Mouse (Mus musculus): Measurements from ENCODE around the gene Tmem140.

Gene Tmem140

DNA sequence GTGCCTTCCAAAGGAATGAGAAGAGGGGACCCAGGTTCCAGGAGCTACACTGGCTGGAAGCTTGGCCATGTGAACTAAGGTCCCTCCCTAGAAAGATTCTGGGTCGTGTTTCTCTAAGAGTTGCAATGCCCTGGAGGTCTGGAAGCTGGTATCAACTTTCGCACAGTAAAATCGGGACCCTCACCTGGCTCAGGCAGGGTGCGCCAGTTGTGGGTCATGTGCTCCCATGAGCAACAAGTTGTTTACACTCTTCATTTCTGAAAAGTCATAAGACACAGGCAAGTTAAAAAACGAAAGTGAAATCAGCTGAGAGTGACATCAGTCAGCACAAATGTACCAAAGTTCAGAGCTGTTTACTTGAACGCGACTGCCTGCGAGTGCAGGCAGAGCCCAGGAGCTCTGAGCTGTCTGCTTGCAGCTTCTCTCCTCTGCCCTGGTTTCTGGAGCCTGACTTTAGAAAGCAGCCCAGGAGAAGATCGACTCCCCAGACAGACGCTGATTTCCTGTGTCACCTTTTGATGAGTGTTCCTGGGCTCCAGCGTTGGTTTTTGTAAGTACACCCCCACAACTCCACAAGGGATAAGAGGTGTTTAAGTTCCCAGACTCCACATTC, at the start of gene Tmem140:
Gene Tmem140 (plus strand): TSS at position 356 of the 613 bp plus-strand sequence.
- DNase-seq (ENCODE audit: low spot score in 2 of 2) = no peak

DNA sequence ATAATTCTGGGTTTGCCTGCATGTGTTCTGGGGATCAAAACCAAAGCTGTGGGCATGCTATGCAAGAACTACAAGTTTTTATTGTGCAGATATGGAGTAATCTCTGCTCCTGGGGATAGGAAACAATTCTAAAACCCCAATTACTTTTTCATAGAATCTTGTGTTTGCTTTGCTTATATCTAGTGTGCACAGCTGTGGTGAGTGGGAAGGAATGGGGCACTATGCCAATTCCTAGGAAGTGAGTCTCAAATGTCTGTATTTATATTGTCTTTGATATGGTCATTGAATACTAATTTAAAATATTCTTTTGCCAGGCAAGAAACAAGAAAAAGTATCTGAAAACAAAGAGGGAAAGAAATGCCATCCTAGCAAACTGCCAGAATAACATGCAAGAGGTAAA, 38.5 kb upstream of the Tmem140 start:
- DNase-seq (ENCODE audit: low spot score in 2 of 2) = peak in 1 of 2 experiments; percentile 15

DNA sequence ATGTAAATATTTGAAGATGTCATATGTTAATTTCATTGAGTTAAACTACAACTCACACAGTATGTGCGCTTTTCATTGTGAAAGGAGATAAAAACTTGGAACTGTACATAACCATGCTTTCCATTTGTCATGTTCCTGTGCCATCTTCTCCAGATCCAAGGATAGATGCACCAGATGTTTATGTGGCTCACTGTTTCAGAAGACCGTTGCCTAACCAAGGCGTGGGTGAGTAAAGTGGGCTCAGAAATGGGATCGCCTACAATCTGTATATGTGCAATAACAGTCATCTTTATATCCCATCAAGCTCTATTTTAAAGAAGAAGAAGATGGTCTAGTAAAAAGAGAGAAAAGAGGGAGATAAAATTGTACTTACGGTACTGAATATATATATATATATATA, 30.6 kb upstream of the Tmem140 start:
- peak; percentile 37 to 44 for DNase-seq (ENCODE audit: low spot score in 2 of 2)

DNA sequence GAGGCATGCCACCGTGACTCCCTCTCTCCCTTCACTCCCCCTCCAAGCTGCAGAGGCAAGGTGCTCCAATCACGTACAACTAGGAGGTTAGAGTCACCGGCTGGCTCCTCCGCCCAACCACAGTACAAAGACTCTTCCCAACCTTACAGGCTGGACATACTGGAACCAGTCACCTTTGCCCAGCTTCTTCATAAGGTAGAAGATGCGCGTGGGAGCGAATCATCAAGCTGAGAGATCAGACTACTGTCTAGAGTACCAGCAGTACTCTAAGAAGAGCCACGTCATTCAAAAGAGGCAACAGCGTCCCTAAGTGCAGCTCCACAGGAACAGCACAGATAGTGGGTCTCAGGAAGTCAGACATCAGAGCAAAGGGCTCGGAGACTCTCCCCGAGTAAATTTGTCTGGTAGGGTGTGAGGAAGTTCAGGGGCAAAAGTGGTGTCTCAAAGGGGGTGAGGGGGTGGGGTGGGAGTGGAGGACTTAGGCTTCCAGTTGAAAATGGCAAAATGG, 1.3 kb upstream of the Tmem140 start:
- no peak for DNase-seq (ENCODE audit: low spot score in 2 of 2)

DNA sequence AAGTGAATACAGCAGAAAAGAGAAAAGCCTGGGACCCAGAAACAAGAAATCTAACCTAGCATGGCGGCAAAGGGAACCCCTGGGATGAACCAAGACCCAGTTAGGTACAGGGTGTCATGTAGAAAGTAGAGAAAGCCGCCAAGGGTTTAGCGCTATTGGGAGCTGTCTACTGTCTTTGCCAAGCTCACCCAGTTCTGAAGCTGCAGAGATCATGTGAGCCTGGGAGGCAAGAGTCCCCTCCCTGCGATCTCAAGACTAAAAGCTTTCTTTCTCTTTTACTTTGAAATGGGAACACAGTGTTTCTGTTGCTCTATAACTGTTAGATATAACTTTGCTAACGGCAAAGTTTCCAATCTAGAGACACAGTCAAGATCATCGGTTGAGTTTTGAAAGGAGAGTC, 565 bp upstream of the Tmem140 start:
- no peak for DNase-seq (ENCODE audit: low spot score in 2 of 2)

DNA sequence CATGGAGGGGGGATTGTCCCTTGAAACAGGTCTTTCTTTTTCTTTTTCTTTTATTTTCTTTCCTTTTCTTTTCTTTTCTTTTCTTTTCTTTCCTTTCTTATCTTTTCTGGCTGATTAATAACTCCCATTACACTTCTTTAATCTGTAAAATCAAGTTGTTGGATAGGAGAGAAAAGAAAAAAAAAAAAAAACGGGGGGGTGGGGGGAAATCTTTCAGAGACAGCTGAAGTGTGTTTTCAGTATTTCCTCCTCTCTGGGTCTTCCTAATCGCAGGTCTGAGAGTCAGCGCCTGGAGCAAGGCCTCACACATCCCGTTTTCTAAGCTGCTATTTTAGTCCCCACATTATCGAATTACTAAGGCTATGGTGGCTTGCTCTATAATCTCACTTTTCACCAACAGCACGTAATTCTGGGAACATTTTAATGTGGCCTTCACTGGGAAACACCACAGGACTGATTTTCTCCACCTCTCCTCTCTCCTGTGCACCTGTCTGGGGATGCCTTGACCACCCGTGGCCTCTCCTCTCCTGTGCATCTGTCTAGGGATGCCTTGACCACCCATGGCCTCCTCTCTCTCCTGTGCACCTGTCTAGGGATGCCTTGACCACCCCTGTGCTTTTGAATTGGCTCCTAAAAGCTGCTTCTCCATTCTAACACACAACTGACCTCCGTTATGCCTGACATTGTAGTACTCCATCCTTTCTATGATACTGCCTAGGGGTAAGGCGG, 1.0 kb downstream of the Tmem140 start:
- no peak for DNase-seq (ENCODE audit: low spot score in 2 of 2)

DNA sequence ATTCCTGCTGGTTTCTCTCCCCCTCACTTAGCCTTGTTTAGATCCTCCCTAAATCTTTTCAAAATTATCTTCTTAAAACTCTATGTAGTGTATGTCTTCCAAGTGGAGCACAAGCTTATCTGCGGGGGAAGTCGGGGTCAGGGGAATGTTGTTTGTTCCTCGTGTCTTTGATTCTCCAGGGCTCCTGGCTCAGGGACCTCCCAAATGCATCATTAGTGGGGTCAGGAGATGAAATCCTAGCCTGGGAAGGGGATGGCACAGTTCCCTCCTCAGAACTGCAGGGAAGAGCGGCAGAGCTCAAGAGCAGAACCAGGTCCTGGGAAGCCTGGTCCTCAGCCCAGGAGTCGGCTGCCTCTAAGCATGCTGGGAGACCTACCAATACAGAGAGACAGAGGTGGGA, 2.3 kb downstream of the Tmem140 start:
- no peak for DNase-seq (ENCODE audit: low spot score in 2 of 2)

DNA sequence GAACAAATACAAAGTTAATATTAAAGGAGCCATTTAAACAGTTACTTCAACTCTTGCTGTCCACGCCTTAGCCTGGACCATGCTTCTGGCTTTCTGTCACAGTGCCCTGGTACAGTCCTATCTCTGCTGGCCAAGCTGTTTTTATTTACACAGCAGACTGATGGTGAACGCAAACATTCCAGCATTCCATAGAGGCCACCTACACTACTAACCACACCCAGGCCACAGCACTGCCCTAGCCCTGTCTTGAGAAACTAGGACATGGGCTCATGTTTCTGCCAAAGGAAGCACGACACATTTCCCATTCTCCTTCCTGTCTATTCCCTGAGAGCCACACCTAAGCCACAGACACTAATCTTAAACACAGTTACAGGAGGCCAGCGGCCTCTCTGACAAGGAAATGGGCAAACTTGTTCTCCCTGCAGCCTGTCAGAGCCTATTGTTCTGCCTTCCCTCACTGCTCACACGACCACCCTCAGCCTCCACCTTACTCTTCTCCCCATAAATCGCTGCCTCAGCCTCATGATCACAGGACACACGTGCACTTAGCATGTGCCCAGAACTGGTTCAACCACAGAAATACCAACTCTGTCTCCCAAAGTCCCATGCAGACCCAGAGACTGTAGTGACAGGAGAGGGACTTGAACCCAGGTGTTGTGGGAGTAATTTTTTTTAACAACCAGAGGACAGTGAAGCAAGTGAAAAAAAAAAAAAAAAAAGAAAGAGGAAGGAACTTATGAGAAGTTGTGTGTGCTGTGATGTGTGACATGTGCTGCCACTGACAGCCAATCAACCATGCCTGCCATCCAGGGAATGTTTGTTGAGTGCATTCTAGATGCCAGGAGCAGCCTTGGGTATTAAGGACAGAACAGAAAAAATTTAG, 3.0 kb downstream of the Tmem140 start:
- no peak for DNase-seq (ENCODE audit: low spot score in 2 of 2)

DNA sequence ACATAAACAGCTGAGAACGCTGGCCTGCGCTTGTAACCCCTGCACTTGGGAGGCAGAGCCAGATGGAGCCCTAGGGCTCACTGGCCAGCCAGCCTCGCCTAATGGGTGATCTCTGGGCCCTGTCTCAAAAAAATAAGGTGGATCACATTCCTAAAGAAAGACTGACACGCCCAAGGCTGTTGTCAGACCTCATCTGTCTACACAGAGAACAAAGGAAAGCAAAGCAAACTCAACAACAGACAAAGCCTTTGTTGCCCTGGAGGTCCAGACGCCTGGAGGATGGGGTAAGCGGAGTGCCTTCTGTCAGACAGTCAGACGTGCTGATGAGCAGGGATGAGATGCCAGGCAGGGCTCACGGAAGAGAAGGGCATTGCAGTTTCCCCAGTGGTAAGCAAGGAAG, 3.8 kb downstream of the Tmem140 start:
- DNase-seq (ENCODE audit: low spot score in 2 of 2) = no peak

DNA sequence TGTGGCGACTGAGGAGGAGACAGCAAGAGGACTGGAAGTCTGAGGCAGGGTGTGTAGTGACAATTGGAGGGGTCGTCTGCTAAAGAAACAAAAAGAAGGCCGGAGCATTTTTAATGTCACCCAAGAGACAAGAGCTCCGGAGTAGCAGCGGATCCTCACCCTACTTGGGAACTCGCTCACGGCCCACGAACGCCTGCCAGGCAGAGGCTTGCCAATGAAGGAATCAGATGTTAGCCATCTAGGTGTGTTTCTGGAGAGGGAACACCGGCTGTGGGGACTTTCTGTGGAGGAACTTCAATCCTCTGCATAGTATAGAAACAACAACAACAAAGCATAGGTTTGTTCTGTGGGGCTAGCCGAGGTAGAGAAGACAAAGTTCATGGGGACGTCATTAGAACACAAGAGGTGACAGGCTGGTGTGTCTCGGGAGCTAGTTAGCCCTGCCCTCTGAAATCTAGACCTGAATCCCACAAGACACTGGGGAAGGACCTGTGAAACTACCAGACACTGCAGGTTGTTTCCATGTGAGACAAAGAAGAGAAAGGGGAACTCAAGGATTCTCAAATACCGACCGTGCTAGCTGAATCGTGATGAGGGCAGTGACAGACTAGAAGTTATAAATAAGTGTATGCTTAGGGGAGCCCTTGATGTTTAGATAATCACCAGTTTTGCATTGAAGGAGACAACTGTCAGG, 4.5 kb downstream of the Tmem140 start:
- DNase-seq (ENCODE audit: low spot score in 2 of 2) = no peak

DNA sequence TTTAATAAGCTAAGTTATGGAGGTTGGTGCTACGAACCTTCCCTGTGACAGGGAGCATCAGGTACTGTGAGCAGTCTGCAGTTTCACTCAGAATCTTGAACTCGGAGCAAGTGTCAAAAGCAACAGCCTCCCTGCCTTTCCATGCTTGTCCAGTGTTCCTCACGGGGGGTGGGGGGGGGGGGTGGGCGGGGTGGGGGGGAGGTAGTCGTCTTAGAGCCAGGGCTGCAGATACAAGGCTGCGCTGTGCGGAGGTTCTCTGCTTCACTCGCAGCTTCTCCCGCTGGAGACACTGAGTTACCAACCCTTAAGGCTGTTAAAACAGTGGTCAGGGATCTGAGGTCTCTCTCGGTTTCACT, 5.0 kb downstream of the Tmem140 start:
- DNase-seq (ENCODE audit: low spot score in 2 of 2) = no peak

DNA sequence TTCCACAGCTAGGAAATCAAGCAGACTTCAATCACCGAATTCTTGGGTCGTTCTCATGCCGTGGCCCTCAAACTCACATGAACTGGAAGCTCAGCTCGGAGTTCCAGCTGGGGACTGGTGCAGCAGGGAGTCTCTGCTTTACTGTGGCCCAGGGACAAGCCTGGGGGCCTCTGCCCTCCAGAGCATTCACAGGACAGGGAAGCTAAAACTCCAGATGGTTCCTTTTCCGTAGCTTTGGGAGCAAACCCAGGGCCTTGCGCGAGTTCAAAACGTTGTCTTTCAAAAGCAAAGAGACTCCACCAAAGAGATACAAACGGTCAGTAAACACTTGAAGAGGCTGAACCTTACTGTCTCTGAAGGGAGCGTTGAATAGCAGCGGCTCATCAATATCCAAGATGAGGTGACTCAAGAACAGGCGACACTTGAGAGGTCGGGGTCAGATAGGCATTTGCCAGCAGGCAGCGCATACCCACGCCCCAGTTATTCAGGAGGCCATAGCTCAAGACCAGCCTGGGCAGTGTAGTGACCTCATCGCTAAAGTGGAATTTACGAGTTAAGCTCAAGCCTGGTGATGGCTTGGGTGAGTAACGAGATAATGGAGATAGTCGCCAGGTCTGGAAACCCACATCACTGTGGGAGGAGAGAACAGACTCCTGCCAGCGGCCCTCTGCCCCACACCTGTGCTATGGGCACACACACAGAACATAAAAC, 5.7 kb downstream of the Tmem140 start:
- DNase-seq (ENCODE audit: low spot score in 2 of 2) = no peak

DNA sequence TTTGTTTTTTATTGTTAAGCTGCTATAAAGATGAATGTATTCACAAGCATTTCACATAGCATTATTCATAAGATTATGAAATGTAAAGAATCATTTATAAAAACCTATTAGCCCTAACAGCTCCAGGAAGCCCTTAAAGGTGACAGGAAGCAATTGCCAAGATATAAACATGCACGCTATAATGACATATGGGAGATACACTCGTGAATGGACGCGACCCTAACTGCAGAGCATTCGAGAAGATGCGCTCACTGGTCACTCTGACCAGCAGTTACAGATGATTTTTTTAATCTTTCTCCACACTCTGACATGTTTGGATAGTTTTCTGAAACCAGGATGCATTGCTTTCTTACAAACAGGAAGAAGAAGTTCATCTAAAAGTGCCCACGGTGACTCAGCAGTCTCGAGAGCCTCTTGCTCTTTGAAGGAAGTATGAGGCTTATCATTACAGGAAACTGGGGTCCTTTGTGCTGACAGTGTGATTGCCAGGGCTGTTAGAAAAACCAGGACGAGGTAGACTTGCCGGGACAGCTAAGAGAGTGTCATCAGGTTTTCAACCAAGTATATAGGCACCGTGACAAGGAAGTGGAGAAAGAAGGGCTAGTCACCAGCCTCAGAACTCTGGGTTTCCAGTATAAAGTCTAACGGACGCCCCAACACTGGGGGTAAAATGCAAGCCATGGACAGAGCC, 6.4 kb downstream of the Tmem140 start:
- DNase-seq (ENCODE audit: low spot score in 2 of 2) = no peak

DNA sequence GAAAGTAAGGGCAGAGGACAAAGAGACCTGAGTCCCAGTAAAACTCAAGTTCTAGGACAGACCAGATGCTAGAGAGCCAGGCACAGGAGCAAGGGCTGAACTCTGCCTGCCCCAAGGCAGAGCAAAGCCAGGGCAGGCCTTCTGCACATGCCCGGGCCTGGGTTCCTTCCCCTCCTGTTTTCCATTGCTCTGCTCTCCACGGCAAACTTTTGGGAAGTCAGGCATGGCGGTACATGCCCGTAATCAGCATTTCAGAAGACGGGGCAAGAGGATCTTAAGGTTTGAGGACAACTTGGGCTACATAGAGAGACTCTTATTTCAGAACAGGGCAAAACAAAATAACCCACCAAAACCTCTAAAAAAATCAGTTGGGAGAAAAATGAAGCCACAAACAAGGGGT, 7.2 kb downstream of the Tmem140 start:
- no peak for DNase-seq (ENCODE audit: low spot score in 2 of 2)

DNA sequence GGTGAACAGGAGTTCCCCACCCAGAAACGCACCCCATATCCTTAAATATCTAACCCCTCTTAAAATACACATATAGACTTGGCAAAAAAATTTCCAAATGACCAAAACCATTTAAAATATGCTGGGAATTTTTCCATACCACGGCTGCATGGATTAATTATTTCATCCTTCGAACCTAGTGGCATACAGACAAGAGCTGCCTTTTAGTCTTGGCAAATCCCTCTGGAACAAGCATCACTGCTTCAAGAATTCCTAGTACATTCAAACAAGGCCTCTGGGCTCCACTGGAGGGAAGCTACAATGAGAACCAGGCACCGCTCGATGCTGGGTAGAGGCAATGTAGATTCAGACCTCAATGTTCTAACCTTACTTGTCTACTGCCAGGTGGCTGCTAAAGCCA, 7.8 kb downstream of the Tmem140 start:
- DNase-seq (ENCODE audit: low spot score in 2 of 2) = no peak

DNA sequence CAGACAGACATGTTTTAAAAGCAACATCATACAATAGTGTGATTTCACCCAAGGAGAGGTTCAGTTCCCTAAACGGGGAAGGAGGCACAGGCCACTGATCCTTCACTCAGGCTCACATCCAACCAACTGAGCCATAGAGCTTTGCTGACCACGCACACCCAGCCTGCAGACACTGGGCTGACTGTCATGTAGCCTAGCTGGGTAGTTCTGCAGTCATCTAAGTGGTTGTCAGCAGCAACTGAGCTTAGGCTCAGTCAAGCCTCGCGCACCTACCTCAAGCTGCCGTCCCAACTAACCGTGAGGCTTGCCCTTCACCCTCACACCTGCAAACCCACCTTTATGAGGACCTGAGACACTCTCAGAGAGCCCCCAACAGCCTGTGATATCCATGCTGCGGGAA, 9.0 kb downstream of the Tmem140 start:
- no peak for DNase-seq (ENCODE audit: low spot score in 2 of 2)

DNA sequence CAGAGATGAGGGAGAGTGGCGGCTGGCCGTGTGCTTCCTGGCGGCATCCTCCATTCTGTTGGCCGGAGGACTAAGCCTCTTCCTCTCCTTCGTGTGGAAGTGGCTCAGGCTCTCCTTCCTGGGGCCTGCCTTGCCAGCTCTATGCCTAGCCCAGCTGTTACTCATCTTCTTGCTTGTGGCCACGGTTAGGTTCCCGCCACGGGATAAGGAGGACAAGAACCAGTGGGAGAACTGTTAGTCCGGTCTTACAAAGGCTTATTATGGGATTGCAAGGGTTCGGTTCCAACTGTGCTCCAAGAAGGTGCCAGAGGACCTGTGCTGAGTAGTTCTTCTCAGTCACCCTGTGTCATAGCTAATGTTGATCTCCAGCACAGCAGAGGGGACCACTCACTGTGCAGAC, 9.9 kb downstream of the Tmem140 start:
- no peak for DNase-seq (ENCODE audit: low spot score in 2 of 2)

DNA sequence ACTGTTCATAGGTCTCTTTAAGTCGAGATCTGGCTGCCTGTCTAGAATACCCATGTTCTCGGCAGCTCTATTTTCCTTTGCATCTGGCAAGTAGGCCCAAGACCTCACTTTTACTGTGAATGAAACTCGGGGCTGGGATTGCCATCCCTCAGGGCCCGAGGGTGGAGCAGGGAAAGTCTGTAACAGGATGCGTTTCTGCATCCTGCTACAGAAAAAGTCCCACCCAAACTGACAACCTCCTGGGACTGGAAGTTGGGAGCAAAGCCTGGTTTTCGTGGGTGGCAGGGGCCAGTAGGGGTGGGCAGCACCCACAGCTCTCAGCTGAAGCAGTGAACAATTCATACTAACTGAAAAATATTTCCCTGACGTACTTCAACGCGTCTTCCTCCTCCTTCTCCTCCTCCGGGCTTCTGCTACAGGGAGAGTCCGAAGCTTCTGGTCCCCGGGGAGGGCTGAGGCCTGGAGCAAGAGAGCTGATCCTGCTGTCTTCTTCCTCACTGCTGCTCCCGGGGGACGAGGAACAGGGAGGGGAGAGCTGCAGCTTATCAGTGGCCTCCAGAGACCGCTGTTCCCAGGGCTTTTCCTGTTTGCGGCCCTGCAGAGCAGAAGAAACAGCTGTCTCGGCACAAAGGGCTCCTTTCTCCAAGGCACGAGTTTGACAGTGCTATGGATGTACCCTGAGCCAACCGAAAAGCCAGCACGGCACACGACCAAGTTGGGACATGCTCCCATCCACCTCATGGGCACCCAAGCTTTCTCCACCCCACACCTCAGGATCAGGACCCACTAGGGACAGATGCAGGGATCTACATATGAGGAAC, 11.4 kb downstream of the Tmem140 start:
- DNase-seq (ENCODE audit: low spot score in 2 of 2) = no peak

DNA sequence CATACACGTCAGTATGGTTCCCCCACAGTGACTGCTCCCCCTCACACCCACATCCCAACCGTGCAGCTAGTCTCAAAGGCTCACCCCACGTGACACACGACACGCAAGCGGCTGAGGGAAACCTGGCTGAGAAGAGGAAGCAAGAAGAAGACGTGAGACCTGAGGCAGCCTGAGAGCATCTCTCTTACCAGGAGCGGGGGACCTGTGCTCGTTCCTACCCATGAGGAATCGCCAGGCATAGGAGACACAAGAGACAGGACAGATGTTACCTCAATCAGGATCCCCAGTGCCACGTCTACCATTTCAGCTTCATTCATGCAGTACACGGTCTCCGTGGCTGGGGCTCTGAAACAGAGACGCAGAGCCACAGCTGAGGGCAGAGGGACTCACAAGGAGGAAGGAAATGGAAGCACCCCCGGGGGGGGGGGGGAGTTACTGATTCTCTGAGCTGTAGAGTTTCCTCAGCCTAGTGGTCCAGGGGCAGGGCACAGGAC, 12.4 kb downstream of the Tmem140 start:
- DNase-seq (ENCODE audit: low spot score in 2 of 2) = no peak

Data from left cerebral cortex, adult 9 months (tissue).